ENCODE assay signal across 9 mouse cellular contexts in genomic region chr11:94159066-94159880, GRCm38 (mm10). TPM values are rescaled to one million over a fixed set of nuclear protein-coding genes. Genes with fewer than 3 reads are reported as not detected.
DNase-seq lines count a peak whose midpoint lies in the region; ATAC-seq lines count a peak whose summit lies in the region.
"Had no signal": no experiment of that assay in that cellular context is flagged by ENCODE, and none has a peak within 500 bp of the region (broad histone marks: within the 10 kb centered on the region; RNA-seq: fewer than 3 reads in every experiment).

No protein-coding gene starts in this region.

- no peak for ATAC-seq in forebrain, embryonic 15.5 days (replicated peaks)
- peak; percentile 44 for ATAC-seq in intestine, embryonic 16.5 days
- ATAC-seq in midbrain, embryonic 11.5 days (ENCODE audit: low FRiP score): no peak

- peak overlapping the region; percentile 46 for H3K4me2 ChIP-seq in forebrain, embryonic 15.5 days (replicated peaks)
- H3K4me2 ChIP-seq in intestine, embryonic 16.5 days (ENCODE audit: low read depth, low read length): no peak overlapping the region
- peak overlapping the region; percentile 45 for H3K4me2 ChIP-seq in midbrain, embryonic 11.5 days
- H3K4me2 ChIP-seq: liver, embryonic 13.5 days had no signal

- H3K27me3 ChIP-seq in forebrain, embryonic 15.5 days: no peaks in the 10 kb centered on the region
- H3K27me3 ChIP-seq in intestine, embryonic 16.5 days (replicated peaks; ENCODE audit: control insufficient read depth, insufficient read depth, low read length): no peaks in the 10 kb centered on the region
- no peaks in the 10 kb centered on the region for H3K27me3 ChIP-seq in midbrain, embryonic 11.5 days (ENCODE audit: control insufficient read depth, insufficient read depth, low read length)

- peak; percentile 80 for DNase-seq in left cerebral cortex, postnatal 4 days
- DNase-seq in left cerebral cortex, postnatal 10 days (ENCODE audit: extremely low spot score in 1 of 2, low spot score in 2 of 2): no peak
- DNase-seq in adrenal gland, postnatal 25 days: peak; percentile 71
- DNase-seq in midbrain, embryonic 11.5 days (ENCODE audit: low spot score, missing footprints): peak; percentile 90
- no peak for DNase-seq in thymus, postnatal 0 days (ENCODE audit: low spot score)
- DNase-seq in yolk sac, embryonic 10.5 days (ENCODE audit: low spot score): no peak
- DNase-seq: liver, embryonic 13.5 days had no signal

- peaks cover 43% of the 10 kb centered on the region for H3K4me1 ChIP-seq in forebrain, embryonic 15.5 days
- peaks cover 37% of the 10 kb centered on the region for H3K4me1 ChIP-seq in intestine, embryonic 16.5 days (ENCODE audit: control insufficient read depth, insufficient read depth, low read length)
- peaks cover 37% of the 10 kb centered on the region for H3K4me1 ChIP-seq in midbrain, embryonic 11.5 days (ENCODE audit: control insufficient read depth, insufficient read depth, low read length)

- no peaks in the 10 kb centered on the region for H3K9me3 ChIP-seq in forebrain, embryonic 15.5 days
- no peaks in the 10 kb centered on the region for H3K9me3 ChIP-seq in intestine, embryonic 16.5 days (ENCODE audit: control insufficient read depth, low read length)
- no peaks in the 10 kb centered on the region for H3K9me3 ChIP-seq in midbrain, embryonic 11.5 days (ENCODE audit: control insufficient read depth, low read length)
- H3K9me3 ChIP-seq: liver, embryonic 13.5 days had no signal

- no peaks in the 10 kb centered on the region for H3K36me3 ChIP-seq in forebrain, embryonic 15.5 days
- no peaks in the 10 kb centered on the region for H3K36me3 ChIP-seq in intestine, embryonic 16.5 days (ENCODE audit: control insufficient read depth, insufficient read depth, low read length)
- no peaks in the 10 kb centered on the region for H3K36me3 ChIP-seq in midbrain, embryonic 11.5 days (ENCODE audit: control insufficient read depth, insufficient read depth, low read length)
- H3K36me3 ChIP-seq: liver, embryonic 13.5 days had no signal

- 27% methylated on average over 14 of the region's 14 CpGs for WGBS in forebrain, embryonic 15.5 days
- WGBS in intestine, embryonic 16.5 days: 56% methylated on average over 14 of the region's 14 CpGs
- WGBS in midbrain, embryonic 11.5 days: 37% methylated on average over 14 of the region's 14 CpGs

- H3K27ac ChIP-seq in forebrain, embryonic 15.5 days (replicated peaks): peak overlapping the region; percentile 100
- H3K27ac ChIP-seq in intestine, embryonic 16.5 days (ENCODE audit: low read length): peak overlapping the region; percentile 95
- peak overlapping the region; percentile 96 for H3K27ac ChIP-seq in midbrain, embryonic 11.5 days (ENCODE audit: low read depth, low read length)
- H3K27ac ChIP-seq: liver, embryonic 13.5 days had no signal

- intact Hi-C loops in left cerebral cortex, postnatal 4 days (cut with DNase I): no loop called here
- intact Hi-C loops in left cerebral cortex, postnatal 10 days (cut with DNase I): no loop called here

- H3K4me3 ChIP-seq in forebrain, embryonic 15.5 days: peak overlapping the region; percentile 28; the same call in 1 of the 2 replicates
- H3K4me3 ChIP-seq in intestine, embryonic 16.5 days (ENCODE audit: low read length): no peak overlapping the region
- H3K4me3 ChIP-seq in midbrain, embryonic 11.5 days (ENCODE audit: low read depth, low read length): no peak overlapping the region
- H3K4me3 ChIP-seq: liver, embryonic 13.5 days had no signal

- peak overlapping the region; percentile 51 for H3K9ac ChIP-seq in forebrain, embryonic 15.5 days (replicated peaks)
- peak overlapping the region; percentile 43 for H3K9ac ChIP-seq in intestine, embryonic 16.5 days (ENCODE audit: low read depth, low read length)
- peak overlapping the region; percentile 69 for H3K9ac ChIP-seq in midbrain, embryonic 11.5 days (ENCODE audit: low read length)
- H3K9ac ChIP-seq: liver, embryonic 13.5 days had no signal

RNA-seq across cellular contexts. Expression of gene Tob1, which starts 52.0 kb away (rescaled TPM):
- 10 to 100 TPM; 27.3 to 28.3 TPM for total RNA-seq in left cerebral cortex, postnatal 4 days (2021)
- total RNA-seq in left cerebral cortex, postnatal 10 days (2021): 10 to 100 TPM; 29.9 to 30.9 TPM
- 245 and 267 TPM in 2 replicates for total RNA-seq in adrenal gland, postnatal 25 days (2021)
- polyA plus RNA-seq in forebrain, embryonic 15.5 days (2015; fragmentation: Nextera tagmentation; extraction: Ambion mirVana): 45.8 and 46.5 TPM in 2 replicates
- polyA plus RNA-seq in intestine, embryonic 16.5 days (2015; fragmentation: Nextera tagmentation; extraction: Ambion mirVana): 39.8 and 50.1 TPM in 2 replicates
- polyA plus RNA-seq in midbrain, embryonic 11.5 days (2014; fragmentation: Nextera tagmentation; extraction: Ambion mirVana): 33.1 and 33.5 TPM in 2 replicates
- 21.6 and 23.9 TPM in 2 replicates for polyA plus RNA-seq in thymus, postnatal 0 days (2015; fragmentation: Nextera tagmentation; extraction: Ambion mirVana)

Comparison
In these comparisons a context has a peak if more than half of its experiments do, and no peak if none do; other contexts are left out.
1. DNase-seq: peak in left cerebral cortex, postnatal 4 days (single experiment), adrenal gland, postnatal 25 days (single experiment) and midbrain, embryonic 11.5 days (single experiment); none in left cerebral cortex, postnatal 10 days (0 of 2), thymus, postnatal 0 days (single experiment) and yolk sac, embryonic 10.5 days (single experiment).
2. Peak in every context shown above with its lines, with median percentiles within 50 percentile points of each other: H3K27ac ChIP-seq and H3K9ac ChIP-seq.